Mouse (Mus musculus) embryonic facial prominence, embryonic 11.5 days (tissue): ENCODE data around the gene Cln5. TPM values are rescaled to one million over a fixed set of nuclear protein-coding genes. Genes with fewer than 3 reads are reported as not detected.
A peak's percentile ranks its signal among the peaks of the same experiment; 100 is the strongest.

Source experiments
- ATAC-seq: fragments of 200-750 bp; cut with Nextera tagmentation; replicated peaks from 2 replicates; pipeline ENCODE4 v1.8.0; 2017; ENCODE audit warnings: low read depth; ENCODE audit not compliant: insufficient number of reproducible peaks, low FRiP score, low TSS enrichment
- DNase-seq: peaks from one replicate; pipeline ENCODE4 v3.0.0-alpha.2; 2015; ENCODE audit warnings: low spot score
- H3K27ac ChIP-seq: fragments of 300-500 bp; sonication (generic); replicated peaks from 2 replicates; pipeline ENCODE4 v1.5.1; 2014; ENCODE audit warnings: mild to moderate bottlenecking, low read depth, low read length, control low read depth
- H3K27me3 ChIP-seq: fragments of 300-500 bp; sonication (generic); 2 replicates; pipeline ENCODE4 v1.6.1; 2014; ENCODE audit warnings: mild to moderate bottlenecking, low read length, moderate library complexity, mixed read lengths; ENCODE audit not compliant: control insufficient read depth, insufficient read depth
- H3K36me3 ChIP-seq: fragments of 300-500 bp; sonication (generic); replicated peaks from 2 replicates; pipeline ENCODE4 v1.6.1; 2014; ENCODE audit warnings: low read depth, mild to moderate bottlenecking, low read length, moderate library complexity, mixed read lengths; ENCODE audit not compliant: control insufficient read depth, insufficient read depth
- H3K4me1 ChIP-seq: fragments of 300-500 bp; sonication (generic); 2 replicates; pipeline ENCODE4 v1.6.1; 2014; ENCODE audit warnings: low read length, mixed read lengths; ENCODE audit not compliant: control insufficient read depth, insufficient read depth
- H3K4me2 ChIP-seq: fragments of 300-500 bp; sonication (generic); 2 replicates; pipeline ENCODE4 v1.6.1; 2014; ENCODE audit warnings: low read depth, mild to moderate bottlenecking, control low read depth, low read length, moderate library complexity
- H3K4me3 ChIP-seq: fragments of 300-500 bp; sonication (generic); 2 replicates; pipeline ENCODE4 v1.5.1; 2014; ENCODE audit warnings: low read depth, low read length, control low read depth
- H3K9ac ChIP-seq: fragments of 300-500 bp; sonication (generic); replicated peaks from 2 replicates; pipeline ENCODE4 v1.6.1; 2014; ENCODE audit warnings: mild to moderate bottlenecking, control low read depth, low read length
- H3K9me3 ChIP-seq: fragments of 300-500 bp; sonication (generic); replicated peaks from 2 replicates; pipeline ENCODE4 v1.6.1; 2016; ENCODE audit warnings: mild to moderate bottlenecking, low read length, inconsistent platforms, mixed read lengths; ENCODE audit not compliant: control insufficient read depth
- WGBS: fragments of 180-500 bp; shearing (Covaris S2); extraction: QIAGEN DNeasy Blood & Tissue Kit; methylation state at CpG from one replicate; pipeline ENCODE4 v1.1.7; 2014; 5-methylcytosine and 5-hydroxymethylcytosine counted together
- polyA plus RNA-seq: library from polyadenylated mRNA; unstranded; fragments of >200 nt; fragmentation: Nextera tagmentation; extraction: Ambion mirVana; gene quantifications from 2 replicates; pipeline ENCODE4 v1.2.1, GENCODE M21; 2014

Gene Cln5
- polyA plus RNA-seq, 1 experiment from 2014 or later, result 31.8 TPM

GRCm38 (mm10) chr14:103096621-103097020 is 26.6 kb downstream of the Cln5 start:
- Histone ChIP-seq H3K9me3 (no peaks in the 10 kb centered on the region), H3K4me2 (no peak overlapping the region), H3K27ac (no peak overlapping the region), H3K27me3 (no peaks in the 10 kb centered on the region), H3K4me1 (no peaks in the 10 kb centered on the region), H3K36me3 (no peaks in the 10 kb centered on the region; the same call in 1 of the 2 replicates), H3K9ac (no peak overlapping the region), H3K4me3 (no peak overlapping the region)
- WGBS, result 86% methylated on average over 6 of the region's 6 CpGs
- ATAC-seq, result no peak
- no peak for DNase-seq

GRCm38 (mm10) chr14:103098213-103098586 is 28.2 kb downstream of the Cln5 start:
- no peaks in the 10 kb centered on the region for H3K9me3 ChIP-seq
- no peaks in the 10 kb centered on the region for H3K4me1 ChIP-seq
- no peaks in the 10 kb centered on the region; the same call in 1 of the 2 replicates for H3K36me3 ChIP-seq
- peak overlapping the region; percentile 54 for H3K4me3 ChIP-seq
- peak overlapping the region; percentile 54 for H3K4me2 ChIP-seq
- no peaks in the 10 kb centered on the region for H3K27me3 ChIP-seq
- no peak for DNase-seq
- peak overlapping the region; percentile 96 for H3K9ac ChIP-seq
- 3% methylated on average over 2 of the region's 2 CpGs for WGBS
- no peak for ATAC-seq
- H3K27ac ChIP-seq, result no peak overlapping the region

GRCm38 (mm10) chr14:103098587-103099235 is 28.7 kb downstream of the Cln5 start:
- peak overlapping the region; percentile 54 for H3K4me2 ChIP-seq
- no peaks in the 10 kb centered on the region for H3K9me3 ChIP-seq
- under 1% methylated on average over 40 of the region's 86 CpGs for WGBS
- peak overlapping the region; percentile 54 for H3K4me3 ChIP-seq
- no peaks in the 10 kb centered on the region for H3K4me1 ChIP-seq
- DNase-seq (peak; percentile 87), ATAC-seq (peak; percentile 74)
- no peaks in the 10 kb centered on the region; the same call in 1 of the 2 replicates for H3K36me3 ChIP-seq
- no peaks in the 10 kb centered on the region for H3K27me3 ChIP-seq
- H3K9ac ChIP-seq, result peak overlapping the region; percentile 96
- peak overlapping the region; percentile 93 for H3K27ac ChIP-seq

- under 1% methylated on average over 83 of the region's 88 CpGs for whole genome bisulfite sequencing
- Histone ChIP-seq H3K4me3 (peak within 1 kb of the TSS; percentile 54), H3K4me2 (peak within 1 kb of the TSS; percentile 54), H3K4me1 (no peaks in the 10 kb centered on the region), H3K9me3 (no peaks in the 10 kb centered on the region), H3K36me3 (no peaks in the 10 kb centered on the region; the same call in 1 of the 2 replicates), H3K27me3 (no peaks in the 10 kb centered on the region), H3K9ac (peak within 1 kb of the TSS; percentile 96), H3K27ac (peak within 1 kb of the TSS; percentile 93)
- peak; percentile 92 for DNase-seq
- ATAC-seq, result peak; percentile 92
Measured at GRCm38 (mm10) chr14:103099238-103099933, 29.4 kb downstream of the Cln5 start, which contains the start of gene Fbxl3. Gene Fbxl3, minus strand, starts transcription at chr14:103099566.

- H3K9ac ChIP-seq, result no peak overlapping the region
- no peak overlapping the region for H3K4me2 ChIP-seq
Measured at GRCm38 (mm10) chr14:103100296-103100695, 30.3 kb downstream of the Cln5 start.

GRCm38 (mm10) chr14:103101171-103101570 is 31.2 kb downstream of the Cln5 start:
- Histone ChIP-seq H3K36me3 (no peaks in the 10 kb centered on the region), H3K4me1 (no peaks in the 10 kb centered on the region), H3K9ac (no peak overlapping the region), H3K9me3 (no peaks in the 10 kb centered on the region), H3K27me3 (no peaks in the 10 kb centered on the region), H3K4me3 (no peak overlapping the region), H3K4me2 (no peak overlapping the region), H3K27ac (no peak overlapping the region)
- DNase-seq, result no peak
- ATAC-seq, result no peak
- 77% methylated on average over 3 of the region's 3 CpGs for WGBS

More at GRCm38 (mm10) chr14:103100296-103100695, 30.3 kb downstream of the Cln5 start:
- DNase-seq (no peak), ATAC-seq (no peak)
- H3K36me3 ChIP-seq, result no peaks in the 10 kb centered on the region; the same call in 1 of the 2 replicates
- WGBS, result 87% methylated on average over 13 of the region's 13 CpGs
- H3K27ac ChIP-seq, result no peak overlapping the region
- H3K4me1 ChIP-seq, result no peaks in the 10 kb centered on the region
- H3K9me3 ChIP-seq, result no peaks in the 10 kb centered on the region
- no peaks in the 10 kb centered on the region for H3K27me3 ChIP-seq
- no peak overlapping the region for H3K4me3 ChIP-seq

GRCm38 (mm10) chr14:103102246-103102645 is 32.2 kb downstream of the Cln5 start:
- Histone ChIP-seq H3K4me1 (no peaks in the 10 kb centered on the region), H3K27me3 (no peaks in the 10 kb centered on the region), H3K4me2 (no peak overlapping the region), H3K9ac (no peak overlapping the region), H3K36me3 (no peaks in the 10 kb centered on the region), H3K4me3 (no peak overlapping the region), H3K9me3 (no peaks in the 10 kb centered on the region), H3K27ac (no peak overlapping the region)
- ATAC-seq (no peak), DNase-seq (no peak)
- 71% methylated on average over 6 of the region's 6 CpGs for WGBS

- Histone ChIP-seq H3K4me3 (no peak overlapping the region), H3K27me3 (no peaks in the 10 kb centered on the region), H3K27ac (no peak overlapping the region), H3K9me3 (no peaks in the 10 kb centered on the region), H3K4me2 (no peak overlapping the region), H3K36me3 (no peaks in the 10 kb centered on the region), H3K4me1 (no peaks in the 10 kb centered on the region), H3K9ac (no peak overlapping the region)
- no peak for ATAC-seq
- 77% methylated on average over 10 of the region's 10 CpGs for WGBS
- no peak for DNase-seq
Measured at GRCm38 (mm10) chr14:103102731-103103335, 32.8 kb downstream of the Cln5 start.
